Mouse (Mus musculus) kidney, adult 2 months (tissue): Measurements from ENCODE around the gene Cfap97d1. TPM values are rescaled to one million over a fixed set of nuclear protein-coding genes. Genes with fewer than 3 reads are reported as not detected.

Source experiments
- DNase-seq: peaks from one replicate; pipeline ENCODE4 v3.0.0; 2021
- H3K27ac ChIP-seq: fragments of 200-500 bp; 2 replicates; pipeline ENCODE4 v1.5.1; 2012; ENCODE audit warnings: low read depth, low read length, control low read depth, inconsistent platforms; ENCODE audit not compliant: insufficient read depth
- H3K27me3 ChIP-seq: fragments of 200-500 bp; replicated peaks from 2 replicates; pipeline ENCODE4 v1.6.1; 2012; ENCODE audit warnings: mild to moderate bottlenecking, moderate library complexity, low read length, inconsistent platforms; ENCODE audit not compliant: control insufficient read depth, insufficient read depth
- H3K36me3 ChIP-seq: fragments of 200-500 bp; 2 replicates; pipeline ENCODE4 v1.6.1; 2012; ENCODE audit warnings: mild to moderate bottlenecking, moderate library complexity, low read length, inconsistent platforms; ENCODE audit not compliant: control insufficient read depth, insufficient read depth
- H3K4me1 ChIP-seq: fragments of 200-500 bp; 2 replicates; pipeline ENCODE4 v1.6.1; 2011; ENCODE audit warnings: low read length; ENCODE audit not compliant: control insufficient read depth, insufficient read depth
- H3K4me3 ChIP-seq: fragments of 200-500 bp; 2 replicates; pipeline ENCODE4 v1.5.1; 2011; ENCODE audit warnings: mild to moderate bottlenecking, low read depth, low read length, control low read depth; ENCODE audit not compliant: insufficient read depth
- CTCF ChIP-seq: fragments of 200-500 bp; conservative IDR thresholded peaks from 2 replicates; pipeline ENCODE4 v1.5.1; 2011; ENCODE audit warnings: low read depth, mild to moderate bottlenecking, control low read depth, low read length, moderate library complexity, mixed read lengths; ENCODE audit not compliant: insufficient read depth, insufficient read length
- POLR2A ChIP-seq: fragments of 200-500 bp; IDR thresholded peaks from one replicate; pipeline ENCODE4 v1.6.1; 2011; ENCODE audit warnings: low read depth, low read length, control low read depth
- WGBS: fragments of 180-500 bp; shearing (Covaris S2); methylation state at CpG from one replicate; pipeline ENCODE4 v1.1.7; 2018; 5-methylcytosine and 5-hydroxymethylcytosine counted together
- polyA plus RNA-seq: library from polyadenylated mRNA; depleted of rRNA; stranded (reverse); fragments of >200 nt; gene quantifications from 2 replicates; pipeline ENCODE4 v1.2.3, GENCODE M21; 2012; rRNA removed

Cfap97d1 gene
- polyA plus RNA-seq, 1 experiment, result not detected

DNA sequence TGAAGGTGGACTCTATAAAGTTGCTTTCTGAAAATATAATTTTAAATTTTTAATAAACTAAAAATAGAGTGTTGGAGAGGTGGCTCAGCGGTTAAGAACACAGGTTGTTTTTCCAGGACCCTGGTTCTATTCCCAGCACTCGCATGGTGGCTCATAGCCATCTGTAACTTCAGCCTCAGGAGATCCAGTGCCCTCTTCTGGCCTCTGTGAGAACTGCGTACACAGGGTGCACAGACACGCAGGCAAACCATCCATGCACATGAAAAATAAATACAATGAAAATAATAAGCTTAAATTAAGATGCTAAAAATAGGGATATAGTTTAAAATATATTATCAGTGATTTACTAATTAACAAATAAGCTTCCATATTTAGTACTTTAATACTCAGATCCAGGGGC lies 56.6 kb downstream of the Cfap97d1 start:
- no peak overlapping the region for H3K27ac ChIP-seq
- 79% methylated on average over 4 of the region's 4 CpGs for WGBS

DNA sequence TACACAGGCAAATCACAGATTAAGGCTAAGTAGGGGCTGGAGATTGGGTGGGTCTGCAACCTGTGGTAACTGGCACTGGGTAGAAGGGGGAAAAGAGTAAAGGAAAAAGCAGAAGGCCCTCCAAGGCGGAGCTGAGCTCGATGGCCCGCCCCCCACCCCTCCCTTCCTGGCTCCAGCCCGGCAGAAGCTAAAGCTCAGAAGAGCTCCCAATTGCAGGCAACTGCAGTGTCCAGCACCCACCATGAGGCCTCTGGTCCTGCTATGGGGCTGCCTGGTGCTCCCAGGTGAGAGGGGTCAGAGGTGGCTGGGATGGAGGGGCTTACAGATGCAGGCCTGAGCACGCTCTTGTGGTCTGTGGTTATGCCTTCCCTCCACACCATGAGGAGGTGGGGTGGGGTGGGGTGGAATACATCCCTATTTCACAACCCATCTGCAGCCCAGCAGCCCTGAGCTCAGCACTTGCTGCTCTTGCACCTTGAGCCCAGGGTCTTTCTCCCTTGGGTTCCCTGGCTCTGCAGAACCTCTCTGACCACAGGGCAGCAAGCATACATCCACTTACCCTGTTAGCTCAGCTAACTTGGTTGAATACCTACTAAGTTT lies 57.4 kb downstream of the Cfap97d1 start, which contains the start of gene Cd300lg:
Gene Cd300lg, plus strand, starts transcription at position 160 of the 600 bp plus-strand sequence.
- WGBS, result 66% methylated on average over 5 of the region's 5 CpGs
- TF ChIP-seq POLR2A (peak; percentile 27), CTCF (no peak)
- Histone ChIP-seq H3K27me3 (no peaks in the 10 kb centered on the region), H3K4me1 (peaks cover 3% of the 10 kb centered on the region; the same call in 1 of the 2 replicates), H3K4me3 (peak within 1 kb of the TSS; percentile 80), H3K27ac (peak within 1 kb of the TSS; percentile 78), H3K36me3 (no peaks in the 10 kb centered on the region)
- DNase-seq, result peak; percentile 45

More for the DNA sequence above, 56.6 kb downstream of the Cfap97d1 start:
- DNase-seq, result no peak
- peaks cover 3% of the 10 kb centered on the region; the same call in 1 of the 2 replicates for H3K4me1 ChIP-seq
- H3K36me3 ChIP-seq, result no peaks in the 10 kb centered on the region
- TF ChIP-seq CTCF (no peak), POLR2A (no peak)
- no peaks in the 10 kb centered on the region for H3K27me3 ChIP-seq
- H3K4me3 ChIP-seq, result no peak overlapping the region

Other genes with a start within 250 kb of the Cfap97d1 start
- gene Etv4, start 198.9 kb upstream of the Cfap97d1 start, polyA plus RNA-seq, result 1.1 and 1.3 TPM in 2 replicates
- 3.5 and 4.8 TPM in 2 replicates for gene Meox1, start 89.9 kb upstream of the Cfap97d1 start, polyA plus RNA-seq
- 2.0 TPM in 2 replicates for gene Sost, start 17.3 kb upstream of the Cfap97d1 start, polyA plus RNA-seq
- gene Dusp3, start 2.7 kb downstream of the Cfap97d1 start, polyA plus RNA-seq, result 67.8 and 92.4 TPM in 2 replicates
- gene Mpp3, start 44.2 kb downstream of the Cfap97d1 start, polyA plus RNA-seq, result 2.3 and 3.5 TPM in 2 replicates
- 62.1 and 67.1 TPM in 2 replicates for gene Cd300lg, start 57.2 kb downstream of the Cfap97d1 start, polyA plus RNA-seq
- 4.9 and 5.9 TPM in 2 replicates for gene Mpp2, start 104.2 kb downstream of the Cfap97d1 start, polyA plus RNA-seq
- gene Ppy, start 117.0 kb downstream of the Cfap97d1 start, polyA plus RNA-seq, result not detected in 2 replicates
- not detected in 2 replicates for gene Pyy, start 123.6 kb downstream of the Cfap97d1 start, polyA plus RNA-seq
- gene Nags, start 161.2 kb downstream of the Cfap97d1 start, polyA plus RNA-seq, result 0.23 and 0.39 TPM in 2 replicates
- gene Tmem101, start 172.1 kb downstream of the Cfap97d1 start, polyA plus RNA-seq, result 17.7 and 18.3 TPM in 2 replicates
- 33.0 and 39.6 TPM in 2 replicates for gene Lsm12, start 201.0 kb downstream of the Cfap97d1 start, polyA plus RNA-seq
- gene G6pc3, start 205.3 kb downstream of the Cfap97d1 start, polyA plus RNA-seq, result 127 and 138 TPM in 2 replicates
- gene Hdac5, start 245.9 kb downstream of the Cfap97d1 start, polyA plus RNA-seq, result 69.2 TPM in 2 replicates